Mouse (Mus musculus) heart, embryonic 11.5 days (tissue): ENCODE data around the gene Mtrr. TPM values are rescaled to one million over a fixed set of nuclear protein-coding genes. Genes with fewer than 3 reads are reported as not detected.

Experiments
- ATAC-seq: fragments of 200-750 bp; cut with Nextera tagmentation; replicated peaks from 2 replicates; pipeline ENCODE4 v1.8.0; 2017; ENCODE audit warnings: moderate library complexity; ENCODE audit not compliant: insufficient number of reproducible peaks, low FRiP score, low TSS enrichment
- H3K27ac ChIP-seq: fragments of 300-500 bp; sonication (generic); 2 replicates; pipeline ENCODE4 v1.5.1; 2014; ENCODE audit warnings: mild to moderate bottlenecking, low read depth, low read length
- H3K27me3 ChIP-seq: fragments of 300-500 bp; sonication (generic); 2 replicates; pipeline ENCODE4 v1.6.1; 2014; ENCODE audit warnings: mild to moderate bottlenecking, low read length, mixed read lengths; ENCODE audit not compliant: control insufficient read depth, insufficient read depth
- H3K36me3 ChIP-seq: fragments of 300-500 bp; sonication (generic); 2 replicates; pipeline ENCODE4 v1.6.1; 2014; ENCODE audit warnings: mild to moderate bottlenecking, low read length, moderate library complexity, mixed read lengths; ENCODE audit not compliant: control insufficient read depth, insufficient read depth
- H3K4me1 ChIP-seq: fragments of 300-500 bp; sonication (generic); 2 replicates; pipeline ENCODE4 v1.6.1; 2014; ENCODE audit warnings: low read length; ENCODE audit not compliant: control insufficient read depth, insufficient read depth
- H3K4me2 ChIP-seq: fragments of 300-500 bp; sonication (generic); 2 replicates; pipeline ENCODE4 v1.6.1; 2014; ENCODE audit warnings: mild to moderate bottlenecking, moderate library complexity
- H3K4me3 ChIP-seq: fragments of 300-500 bp; sonication (generic); 2 replicates; pipeline ENCODE4 v1.5.1; 2014; ENCODE audit warnings: low read depth, low read length
- H3K9ac ChIP-seq: fragments of 300-500 bp; sonication (generic); 2 replicates; pipeline ENCODE4 v1.6.1; 2014; ENCODE audit warnings: mild to moderate bottlenecking, low read depth, low read length, moderate library complexity
- H3K9me3 ChIP-seq: fragments of 300-500 bp; sonication (generic); replicated peaks from 2 replicates; pipeline ENCODE4 v1.6.1; 2016; ENCODE audit warnings: low read length; ENCODE audit not compliant: control insufficient read depth
- WGBS: fragments of 180-500 bp; shearing (Covaris S2); extraction: QIAGEN DNeasy Blood & Tissue Kit; methylation state at CpG from one replicate; pipeline ENCODE4 v1.1.7; 2014; ENCODE audit not compliant: insufficient replicate concordance; 5-methylcytosine and 5-hydroxymethylcytosine counted together
- polyA plus RNA-seq: library from polyadenylated mRNA; unstranded; fragments of >200 nt; fragmentation: Nextera tagmentation; extraction: Ambion mirVana; gene quantifications from 2 replicates; pipeline ENCODE4 v1.2.1, GENCODE M21; 2014

Mtrr gene
- polyA plus RNA-seq: 20.9 and 31.4 TPM in 2 replicates

DNA sequence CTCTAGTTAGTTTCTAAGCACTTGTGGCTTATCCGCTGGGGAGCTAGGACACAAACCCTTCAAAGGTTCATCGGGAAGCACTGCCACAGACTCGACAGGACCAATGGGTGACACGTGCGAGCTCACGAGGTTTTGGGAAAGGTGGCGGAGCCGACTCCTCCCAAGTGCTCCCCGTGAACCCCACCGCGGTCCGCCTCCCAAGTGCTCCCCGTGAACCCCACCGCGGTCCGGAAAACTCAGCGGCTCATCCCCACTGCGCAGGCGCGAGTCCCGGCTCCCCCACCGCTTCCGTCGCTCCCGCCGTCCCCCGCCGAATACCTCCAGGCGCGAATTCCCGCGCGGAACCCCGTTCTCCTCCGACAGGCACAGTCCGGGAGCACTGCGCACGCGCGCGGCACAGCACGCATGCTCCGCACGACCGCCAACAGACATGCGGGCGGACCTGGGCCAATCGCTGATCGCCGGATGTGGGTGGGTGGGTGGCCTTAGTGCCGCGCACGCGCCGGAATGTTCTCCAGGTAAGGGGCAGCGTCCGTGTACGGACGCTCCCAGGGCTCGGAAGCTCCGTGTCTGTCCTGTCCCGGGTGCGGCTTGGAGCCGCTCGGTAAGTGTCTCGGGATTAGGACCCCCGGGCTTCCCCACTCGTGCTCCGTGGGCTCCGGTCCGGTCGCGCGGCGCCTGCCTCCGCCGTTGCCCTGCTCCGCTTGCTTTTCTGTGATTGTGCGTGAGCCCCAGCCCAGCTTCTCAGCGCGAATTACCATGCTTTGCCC lies at the start of gene Mtrr, which contains the start of gene Fastkd3:
Mtrr (minus strand) TSS at position 403 of the 770 bp plus-strand sequence.
Fastkd3 (plus strand) TSS at position 488 of the 770 bp plus-strand sequence.
- Histone ChIP-seq H3K4me1 (peaks cover 6% of the 10 kb centered on the region; the same call in 1 of the 2 replicates), H3K9me3 (no peaks in the 10 kb centered on the region), H3K27ac (peak within 1 kb of the TSS; percentile 74), H3K4me3 (peak within 1 kb of the TSS; percentile 93), H3K36me3 (peaks cover 24% of the 10 kb centered on the region), H3K27me3 (no peaks in the 10 kb centered on the region), H3K4me2 (peak within 1 kb of the TSS; percentile 83), H3K9ac (peak within 1 kb of the TSS; percentile 88)
- under 1% methylated on average over 81 of the region's 81 CpGs for WGBS
- peak; percentile 99 for ATAC-seq

DNA sequence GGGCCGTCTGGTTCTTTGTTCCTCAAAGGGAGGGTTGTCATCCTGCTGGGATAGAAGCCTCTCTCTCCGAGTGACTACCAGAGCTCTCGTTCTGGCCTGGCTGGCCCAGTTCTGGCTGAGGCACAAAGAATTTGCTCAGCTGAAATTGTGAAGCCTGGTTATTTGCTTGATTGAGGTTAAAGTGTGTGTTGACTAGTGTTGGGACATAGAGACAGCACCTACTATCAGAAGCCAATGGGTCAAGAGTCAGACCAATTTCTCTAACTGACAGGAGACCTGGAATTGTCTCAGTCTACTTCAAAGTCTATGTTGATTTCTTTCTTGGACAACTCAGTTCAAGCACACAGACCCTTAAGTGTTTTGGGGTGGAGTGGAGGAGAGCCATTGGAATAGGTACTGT lies 45.1 kb upstream of the Mtrr start:
- H3K36me3 ChIP-seq: no peaks in the 10 kb centered on the region
- no peak overlapping the region for H3K9ac ChIP-seq
- WGBS: 64% methylated on average over 3 of the region's 3 CpGs
- no peak overlapping the region for H3K27ac ChIP-seq
- no peak for ATAC-seq
- no peaks in the 10 kb centered on the region for H3K4me1 ChIP-seq
- no peak overlapping the region for H3K4me2 ChIP-seq
- no peaks in the 10 kb centered on the region for H3K9me3 ChIP-seq
- H3K27me3 ChIP-seq: no peaks in the 10 kb centered on the region
- H3K4me3 ChIP-seq: no peak overlapping the region

DNA sequence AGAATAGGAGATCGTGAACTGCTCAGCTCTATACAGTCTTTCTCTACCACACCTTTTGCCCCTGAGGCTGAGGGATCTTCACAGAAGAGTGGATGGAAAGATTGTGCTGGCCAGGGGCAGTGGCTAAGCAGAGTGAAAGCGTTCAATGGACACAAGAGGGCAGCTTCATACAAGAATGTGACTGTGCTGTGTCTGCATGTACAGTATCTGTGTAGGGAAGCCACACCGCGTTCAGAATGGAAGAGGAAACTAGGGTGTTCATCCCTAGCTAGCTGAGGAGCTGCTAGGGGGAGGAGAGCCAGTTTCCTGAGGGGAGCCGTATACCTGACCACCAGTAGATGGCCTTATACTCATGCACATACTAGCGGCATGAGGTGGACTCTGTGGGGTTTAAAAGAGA lies 40.8 kb upstream of the Mtrr start:
- H3K4me3 ChIP-seq: no peak overlapping the region
- no peak for ATAC-seq
- no peaks in the 10 kb centered on the region for H3K36me3 ChIP-seq
- no peaks in the 10 kb centered on the region for H3K4me1 ChIP-seq
- 57% methylated on average over 6 of the region's 6 CpGs for WGBS
- no peaks in the 10 kb centered on the region for H3K9me3 ChIP-seq
- no peak overlapping the region for H3K27ac ChIP-seq
- H3K4me2 ChIP-seq: no peak overlapping the region
- H3K27me3 ChIP-seq: no peaks in the 10 kb centered on the region
- no peak overlapping the region for H3K9ac ChIP-seq

DNA sequence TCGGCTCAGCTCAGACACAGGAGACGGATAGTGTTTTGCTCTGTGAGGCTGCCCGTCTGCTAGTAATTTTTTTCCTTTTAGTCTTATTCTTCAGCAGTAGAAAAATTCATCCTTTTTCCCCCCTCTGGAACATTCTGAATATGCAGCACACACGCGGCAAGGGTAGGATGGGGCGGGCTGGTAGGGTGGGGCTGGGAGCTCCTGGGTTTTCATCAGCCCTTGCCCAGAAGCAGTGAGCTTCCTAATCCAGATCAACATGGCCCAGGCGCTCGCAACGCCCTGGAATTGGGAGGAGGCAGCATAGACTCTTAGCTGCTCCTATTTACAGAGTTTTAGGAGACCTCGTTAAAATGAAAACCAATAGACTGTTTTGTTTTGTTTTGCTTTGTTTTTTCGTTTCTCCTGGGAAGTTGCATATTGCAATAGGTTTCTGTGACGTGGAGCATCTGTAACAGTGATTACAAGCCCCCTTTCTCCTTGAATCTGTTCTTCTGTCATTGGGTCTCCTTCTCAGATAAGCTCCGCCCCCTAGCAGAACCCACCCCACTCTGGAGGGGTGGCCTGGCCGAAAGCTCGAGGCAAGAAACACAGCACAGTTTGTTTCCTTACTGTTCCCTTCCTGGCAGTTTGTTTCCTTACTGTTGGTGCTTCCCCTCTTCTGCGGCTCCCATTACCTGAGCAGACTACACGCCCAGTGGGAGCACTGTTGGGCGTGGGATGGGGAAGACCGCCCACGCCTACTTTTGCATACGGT lies 25.9 kb upstream of the Mtrr start:
- Histone ChIP-seq H3K4me2 (peak overlapping the region; percentile 47), H3K27ac (no peak overlapping the region), H3K4me3 (peak overlapping the region; percentile 14; the same call in 1 of the 2 replicates), H3K27me3 (no peaks in the 10 kb centered on the region), H3K36me3 (no peaks in the 10 kb centered on the region), H3K9me3 (no peaks in the 10 kb centered on the region), H3K4me1 (no peaks in the 10 kb centered on the region), H3K9ac (no peak overlapping the region)
- ATAC-seq: 0 out of 2 replicates have a peak, but pooled peaks have one; percentile 12
- WGBS: 44% methylated on average over 21 of the region's 21 CpGs

DNA sequence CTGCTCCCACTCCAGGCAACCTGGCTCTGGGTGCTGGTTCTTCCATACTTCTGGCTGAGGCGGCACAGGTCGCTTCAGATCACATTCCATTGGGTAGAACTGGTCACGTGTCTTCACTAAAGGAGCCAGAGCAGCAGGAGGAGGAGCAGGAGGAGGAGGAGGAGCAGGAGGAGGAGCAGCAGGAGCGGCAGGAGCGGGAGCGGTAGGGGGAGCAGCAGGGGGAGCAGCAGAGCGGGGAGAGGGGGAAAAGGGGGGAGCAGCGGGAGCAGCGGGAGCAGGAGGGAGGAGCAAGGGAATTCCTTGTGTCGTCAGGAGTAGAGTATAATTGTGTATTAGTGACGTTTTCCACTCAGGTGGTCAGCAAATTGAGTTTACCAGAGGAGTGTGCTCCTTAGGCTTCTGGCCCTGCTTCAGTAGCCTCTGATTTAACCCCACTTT lies 23.8 kb upstream of the Mtrr start:
- H3K9me3 ChIP-seq: no peaks in the 10 kb centered on the region
- peak; percentile 68; the same call in 1 of the 2 replicates for ATAC-seq
- no peaks in the 10 kb centered on the region for H3K27me3 ChIP-seq
- H3K4me1 ChIP-seq: 0 out of 2 replicates have a peak, but pooled peaks cover 4% of the 10 kb centered on the region
- H3K4me2 ChIP-seq: peak overlapping the region; percentile 52
- no peak overlapping the region for H3K27ac ChIP-seq
- peak overlapping the region; percentile 20 for H3K4me3 ChIP-seq
- 3% methylated on average over 9 of the region's 11 CpGs for WGBS
- 0 out of 2 replicates have a peak overlapping the region, but pooled peaks have one; percentile 4 for H3K9ac ChIP-seq
- H3K36me3 ChIP-seq: no peaks in the 10 kb centered on the region

DNA sequence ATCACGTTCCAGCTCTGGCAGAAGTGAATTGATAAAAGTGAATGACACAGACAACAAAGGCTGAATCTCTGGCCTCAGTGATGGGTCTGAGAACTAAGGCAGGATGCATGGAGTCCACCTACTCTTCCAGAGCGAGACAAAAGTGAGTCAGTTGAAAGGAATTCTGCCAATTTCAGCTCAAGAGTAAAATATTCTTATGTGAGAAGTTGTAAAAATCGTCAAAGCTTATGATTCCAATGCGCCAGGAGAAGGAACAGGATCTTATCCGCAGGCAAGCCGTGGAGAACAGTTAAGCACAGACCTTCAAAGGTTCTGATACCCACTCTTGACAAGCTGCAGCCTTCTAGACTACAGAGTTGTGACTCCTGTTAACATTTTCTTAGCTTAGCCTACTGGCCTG lies 21.1 kb upstream of the Mtrr start:
- no peak overlapping the region for H3K9ac ChIP-seq
- 0 out of 2 replicates have a peak, but pooled peaks cover 4% of the 10 kb centered on the region for H3K4me1 ChIP-seq
- no peak overlapping the region for H3K4me2 ChIP-seq
- WGBS: 66% methylated on average over 6 of the region's 6 CpGs
- H3K27me3 ChIP-seq: no peaks in the 10 kb centered on the region
- no peak overlapping the region for H3K27ac ChIP-seq
- H3K9me3 ChIP-seq: no peaks in the 10 kb centered on the region
- no peaks in the 10 kb centered on the region for H3K36me3 ChIP-seq
- no peak overlapping the region for H3K4me3 ChIP-seq
- ATAC-seq: no peak

DNA sequence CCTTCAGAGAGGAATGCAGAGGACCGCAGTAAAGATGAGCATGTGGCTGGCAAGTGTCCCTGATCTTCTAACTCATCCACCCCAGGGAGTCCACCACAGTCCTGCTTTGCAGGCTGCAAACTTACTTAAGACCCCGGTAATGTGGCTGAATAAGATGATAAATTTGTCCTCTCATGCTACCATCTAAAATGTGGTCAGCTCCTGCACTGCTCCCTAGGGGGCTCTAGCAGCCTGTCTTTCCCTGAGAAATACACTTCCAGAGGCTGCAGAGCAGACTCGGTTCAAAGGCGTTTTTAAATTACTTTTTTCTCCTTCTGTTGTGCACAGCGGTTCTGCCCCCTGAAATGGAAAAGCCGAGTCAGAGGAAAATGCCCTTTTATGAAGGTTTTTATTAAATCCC lies 19.2 kb upstream of the Mtrr start:
- WGBS: 35% methylated on average over 6 of the region's 6 CpGs

DNA sequence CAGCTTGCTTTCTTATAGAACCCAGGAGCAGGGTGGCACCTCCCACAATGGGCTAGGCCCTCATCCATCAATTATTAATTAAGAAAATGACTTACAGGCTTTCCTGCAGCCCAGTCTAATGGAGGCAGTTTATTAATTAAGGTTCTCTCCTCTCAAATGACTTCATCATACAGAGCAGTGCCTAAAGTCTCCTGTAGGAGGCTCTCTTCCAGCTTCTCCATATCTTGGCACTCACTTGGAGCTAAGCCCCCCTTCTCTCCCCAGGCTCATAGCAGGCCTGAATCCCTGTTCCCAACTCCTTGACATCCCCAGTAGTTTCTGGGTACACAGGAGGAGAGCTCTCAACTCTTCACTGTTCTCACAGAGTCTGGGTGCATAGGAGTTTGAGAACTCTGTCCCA lies 17.0 kb upstream of the Mtrr start:
- no peak overlapping the region for H3K9ac ChIP-seq

More for the DNA sequence above, 19.2 kb upstream of the Mtrr start:
- H3K9me3 ChIP-seq: no peaks in the 10 kb centered on the region
- H3K9ac ChIP-seq: no peak overlapping the region
- H3K27ac ChIP-seq: no peak overlapping the region
- 0 out of 2 replicates have a peak, but pooled peaks cover 4% of the 10 kb centered on the region for H3K4me1 ChIP-seq
- H3K27me3 ChIP-seq: peaks cover 6% of the 10 kb centered on the region; the same call in 1 of the 2 replicates
- no peak for ATAC-seq
- no peak overlapping the region for H3K4me3 ChIP-seq
- H3K4me2 ChIP-seq: no peak overlapping the region
- H3K36me3 ChIP-seq: no peaks in the 10 kb centered on the region

More for the DNA sequence above, 17.0 kb upstream of the Mtrr start:
- no peak overlapping the region for H3K27ac ChIP-seq
- no peak overlapping the region for H3K4me2 ChIP-seq
- no peaks in the 10 kb centered on the region for H3K36me3 ChIP-seq
- H3K27me3 ChIP-seq: peaks cover 6% of the 10 kb centered on the region; the same call in 1 of the 2 replicates
- H3K4me3 ChIP-seq: no peak overlapping the region
- 0 out of 2 replicates have a peak, but pooled peaks cover 4% of the 10 kb centered on the region for H3K4me1 ChIP-seq
- ATAC-seq: no peak
- no peaks in the 10 kb centered on the region for H3K9me3 ChIP-seq
